Mouse (Mus musculus): ENCODE data around the gene Sirpa. TPM values are rescaled to one million over a fixed set of nuclear protein-coding genes. Genes with fewer than 3 reads are reported as not detected.
A peak's percentile ranks its signal among the peaks of the same experiment; 100 is the strongest.

Gene Sirpa
- total RNA-seq, 2 experiments from 2014 or later = 5.0 to 7.4 TPM

- Histone ChIP-seq H3K4me3 (no peak overlapping the region), H3K27ac (no peak overlapping the region)
- no peak for DNase-seq
- TF ChIP-seq CTCF (IDR thresholded peaks at IDR 0.05) = no peak
- intact Hi-C loops (cut with DNase I) = no loop called here
These were observed 31.1 kb downstream of the Sirpa start for GRCm38 (mm10) chr2:129623771-129624170.

- Histone ChIP-seq H3K4me3 (no peak overlapping the region), H3K27ac (no peak overlapping the region)
- intact Hi-C loops (cut with DNase I) = no loop called here
- TF ChIP-seq CTCF (IDR thresholded peaks at IDR 0.05) = no peak
- DNase-seq = no peak
These were observed 31.7 kb downstream of the Sirpa start for GRCm38 (mm10) chr2:129624246-129624918.

- DNase-seq = no peak
- Histone ChIP-seq H3K27ac (no peak overlapping the region), H3K4me3 (no peak overlapping the region)
- intact Hi-C loops (cut with DNase I) = no loop called here
- no peak for TF ChIP-seq CTCF (IDR thresholded peaks at IDR 0.05)
These were observed 32.3 kb downstream of the Sirpa start for GRCm38 (mm10) chr2:129624956-129625355.

- TF ChIP-seq CTCF (IDR thresholded peaks at IDR 0.05) = no peak
- Histone ChIP-seq H3K27ac (no peak overlapping the region), H3K4me3 (no peak overlapping the region)
- DNase-seq = no peak
- intact Hi-C loops (cut with DNase I) = no loop called here
These were observed 33.2 kb downstream of the Sirpa start for GRCm38 (mm10) chr2:129625845-129626244.

- DNase-seq = no peak
- no peak overlapping the region for H3K4me3 ChIP-seq
- no peak for TF ChIP-seq CTCF (IDR thresholded peaks at IDR 0.05)
- no peak overlapping the region for H3K27ac ChIP-seq
- intact Hi-C loops (cut with DNase I) = no loop called here
These were observed 34.0 kb downstream of the Sirpa start for GRCm38 (mm10) chr2:129626621-129627061.

GRCm38 (mm10) chr2:129627133-129627532, 34.5 kb downstream of the Sirpa start:
- no peak for TF ChIP-seq CTCF (IDR thresholded peaks at IDR 0.05)
- DNase-seq = no peak
- Histone ChIP-seq H3K4me3 (no peak overlapping the region), H3K27ac (no peak overlapping the region)
- intact Hi-C loops (cut with DNase I) = no loop called here

- H3K4me3 ChIP-seq = no peak overlapping the region
These were observed 35.2 kb downstream of the Sirpa start for GRCm38 (mm10) chr2:129627811-129628210.

GRCm38 (mm10) chr2:129628456-129629185, 36.0 kb downstream of the Sirpa start:
- no peak overlapping the region for H3K27ac ChIP-seq
- intact Hi-C loops (cut with DNase I) = no loop called here
- no peak for DNase-seq
- no peak for TF ChIP-seq CTCF (IDR thresholded peaks at IDR 0.05)
- no peak overlapping the region for H3K4me3 ChIP-seq

More at GRCm38 (mm10) chr2:129627811-129628210, 35.2 kb downstream of the Sirpa start:
- DNase-seq = no peak
- H3K27ac ChIP-seq = no peak overlapping the region
- TF ChIP-seq CTCF (IDR thresholded peaks at IDR 0.05) = no peak
- intact Hi-C loops (cut with DNase I) = no loop called here

GRCm38 (mm10) chr2:129629786-129630531, 37.3 kb downstream of the Sirpa start:
- H3K4me3 ChIP-seq = no peak overlapping the region
- no peak for DNase-seq
- intact Hi-C loops (cut with DNase I) = no loop called here
- TF ChIP-seq CTCF (IDR thresholded peaks at IDR 0.05) = no peak
- H3K27ac ChIP-seq = peak overlapping the region; percentile 13; the same call in 1 of the 2 replicates

GRCm38 (mm10) chr2:129630532-129630886, 37.9 kb downstream of the Sirpa start:
- TF ChIP-seq CTCF (IDR thresholded peaks at IDR 0.05) = no peak
- intact Hi-C loops (cut with DNase I) = no loop called here
- DNase-seq = no peak
- Histone ChIP-seq H3K27ac (peak overlapping the region; percentile 13; the same call in 1 of the 2 replicates), H3K4me3 (no peak overlapping the region)

- intact Hi-C loops (cut with DNase I) = no loop called here
- no peak for TF ChIP-seq CTCF (IDR thresholded peaks at IDR 0.05)
- Histone ChIP-seq H3K27ac (peak overlapping the region; percentile 1), H3K4me3 (no peak overlapping the region)
- no peak for DNase-seq
These were observed 38.5 kb downstream of the Sirpa start for GRCm38 (mm10) chr2:129630978-129631660.

GRCm38 (mm10) chr2:129632324-129632723, 39.7 kb downstream of the Sirpa start:
- no peak for DNase-seq
- H3K4me3 ChIP-seq = no peak overlapping the region
- peak overlapping the region; percentile 81 for H3K27ac ChIP-seq
- intact Hi-C loops (cut with DNase I) = no loop called here
- TF ChIP-seq CTCF (IDR thresholded peaks at IDR 0.05) = no peak
